Mouse (Mus musculus): ENCODE data around the gene Pced1b. TPM values are rescaled to one million over a fixed set of nuclear protein-coding genes. Genes with fewer than 3 reads are reported as not detected.

Pced1b gene
- total RNA-seq, 2 experiments from 2014 or later: 6.4 to 38.6 TPM

DNA sequence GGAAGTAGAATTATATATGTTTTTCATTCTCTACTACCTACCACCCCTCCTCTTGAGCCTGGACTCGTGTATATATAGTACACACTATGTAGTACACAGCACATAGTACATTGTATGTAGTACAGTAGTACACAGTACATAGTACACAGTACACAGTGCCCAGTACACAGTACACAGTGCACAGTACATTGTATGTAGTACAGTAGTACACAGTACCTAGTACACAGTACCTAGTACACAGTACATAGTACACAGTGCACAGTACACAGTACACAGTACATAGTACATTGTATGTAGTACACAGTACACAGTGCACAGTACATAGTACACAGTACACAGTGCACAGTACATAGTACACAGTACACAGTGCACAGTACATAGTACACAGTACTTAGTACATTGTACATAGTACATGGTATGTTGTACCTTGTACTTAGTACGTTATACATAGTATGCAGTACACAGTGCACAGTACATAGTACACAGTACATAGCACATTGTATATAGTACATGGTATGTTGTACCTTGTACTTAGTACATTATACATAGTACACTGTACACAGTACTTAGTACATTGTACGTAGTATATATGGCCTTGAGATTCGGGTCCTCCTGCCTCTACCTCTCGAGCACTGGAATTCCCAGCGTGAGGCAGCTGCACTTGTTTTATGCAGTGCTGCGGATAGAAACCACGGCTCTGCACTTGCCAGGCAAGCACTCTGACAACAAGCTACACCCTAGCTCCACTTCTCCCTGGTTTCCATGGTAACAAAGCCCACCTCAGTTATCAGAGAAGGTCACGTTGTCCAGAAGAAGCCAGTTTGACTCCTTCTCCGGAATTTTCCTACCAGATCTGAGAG, 35.0 kb downstream of the Pced1b start:
- ATAC-seq (replicated peaks; ENCODE audit: low FRiP score, low TSS enrichment, poor library complexity, severe bottlenecking): no peak

DNA sequence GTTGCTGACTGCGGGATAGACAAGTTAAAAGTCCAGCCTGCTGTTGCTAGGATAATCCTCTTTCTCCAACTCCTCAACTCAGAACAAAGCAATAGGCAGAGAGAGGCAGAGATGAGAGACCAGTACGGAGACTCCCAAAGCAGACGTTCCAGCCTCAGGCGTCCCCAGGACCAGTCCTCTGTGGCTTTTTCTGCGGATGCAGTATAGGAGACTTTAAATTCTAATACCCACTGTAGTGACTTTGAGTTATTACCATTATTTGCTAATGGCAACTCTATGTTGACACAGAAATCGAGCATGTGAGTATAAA, 35.6 kb downstream of the Pced1b start:
- no peak for ATAC-seq (replicated peaks; ENCODE audit: low FRiP score, low TSS enrichment, poor library complexity, severe bottlenecking)

DNA sequence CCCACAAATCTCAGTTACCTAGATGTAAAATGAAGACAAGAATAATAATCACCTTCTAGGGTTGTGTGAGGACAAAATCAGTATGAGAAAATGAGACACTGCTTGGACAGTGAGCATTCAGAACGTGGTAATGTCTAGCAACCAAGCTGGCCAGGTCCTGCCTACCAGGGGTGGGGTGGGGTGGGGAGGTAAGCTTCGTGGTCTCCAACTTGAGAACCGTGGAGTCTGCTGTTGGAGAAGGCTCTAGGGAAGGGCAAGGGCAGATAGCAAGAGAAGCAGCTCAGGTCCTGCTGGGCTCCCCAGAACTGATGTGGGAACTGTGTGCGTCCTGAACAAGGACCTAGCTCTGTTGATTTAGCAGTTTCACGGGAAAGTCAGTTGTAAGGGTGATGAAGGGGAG, 37.3 kb downstream of the Pced1b start:
- ATAC-seq (replicated peaks; ENCODE audit: low FRiP score, low TSS enrichment, poor library complexity, severe bottlenecking): no peak

DNA sequence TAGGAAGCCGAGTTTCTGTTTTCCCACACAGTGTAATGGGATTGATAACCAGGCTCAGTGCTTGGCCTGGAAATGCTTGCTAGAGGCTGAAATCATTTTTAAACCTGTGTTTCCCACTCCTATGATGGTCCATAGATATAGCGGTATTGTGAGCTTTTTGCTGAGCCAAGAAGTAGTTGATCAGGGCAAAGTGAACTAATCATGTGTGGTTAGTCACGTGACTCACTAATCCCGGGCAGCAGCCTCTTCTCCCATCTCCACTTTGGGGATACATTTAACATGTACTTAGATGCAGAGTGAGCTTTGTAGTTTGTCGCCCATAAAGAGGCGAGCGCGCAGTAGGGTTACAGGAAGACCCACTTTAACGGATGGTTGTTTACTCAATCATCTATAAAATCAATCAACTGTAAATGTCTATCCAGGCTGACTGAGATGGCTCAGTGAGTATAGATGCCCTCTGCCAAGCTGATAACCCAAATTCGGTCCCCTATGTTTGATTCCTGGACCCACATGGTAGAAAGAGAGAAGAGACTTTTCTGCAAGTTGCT, 38.8 kb downstream of the Pced1b start:
- no peak for ATAC-seq (replicated peaks; ENCODE audit: low FRiP score, low TSS enrichment, poor library complexity, severe bottlenecking)

DNA sequence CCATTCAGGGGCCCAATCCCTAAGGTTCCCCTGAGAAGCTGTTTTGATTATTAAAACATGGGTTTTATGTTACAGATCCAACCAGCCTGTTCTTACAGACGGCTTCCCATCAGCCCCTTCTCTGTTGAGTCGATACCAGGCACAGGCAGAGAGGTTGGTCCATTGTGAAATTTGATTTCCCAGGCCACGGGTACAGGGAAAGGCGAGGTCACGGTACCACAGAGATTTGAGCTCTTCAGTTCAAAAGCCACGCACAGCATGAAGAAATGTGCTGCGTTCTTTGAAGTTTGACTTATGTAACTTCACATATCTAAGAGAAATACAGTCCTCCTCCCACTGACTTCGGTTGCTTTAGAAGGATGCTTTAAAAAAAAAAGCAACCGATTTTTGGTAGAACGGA, 39.8 kb downstream of the Pced1b start:
- no peak for ATAC-seq (replicated peaks; ENCODE audit: low FRiP score, low TSS enrichment, poor library complexity, severe bottlenecking)

DNA sequence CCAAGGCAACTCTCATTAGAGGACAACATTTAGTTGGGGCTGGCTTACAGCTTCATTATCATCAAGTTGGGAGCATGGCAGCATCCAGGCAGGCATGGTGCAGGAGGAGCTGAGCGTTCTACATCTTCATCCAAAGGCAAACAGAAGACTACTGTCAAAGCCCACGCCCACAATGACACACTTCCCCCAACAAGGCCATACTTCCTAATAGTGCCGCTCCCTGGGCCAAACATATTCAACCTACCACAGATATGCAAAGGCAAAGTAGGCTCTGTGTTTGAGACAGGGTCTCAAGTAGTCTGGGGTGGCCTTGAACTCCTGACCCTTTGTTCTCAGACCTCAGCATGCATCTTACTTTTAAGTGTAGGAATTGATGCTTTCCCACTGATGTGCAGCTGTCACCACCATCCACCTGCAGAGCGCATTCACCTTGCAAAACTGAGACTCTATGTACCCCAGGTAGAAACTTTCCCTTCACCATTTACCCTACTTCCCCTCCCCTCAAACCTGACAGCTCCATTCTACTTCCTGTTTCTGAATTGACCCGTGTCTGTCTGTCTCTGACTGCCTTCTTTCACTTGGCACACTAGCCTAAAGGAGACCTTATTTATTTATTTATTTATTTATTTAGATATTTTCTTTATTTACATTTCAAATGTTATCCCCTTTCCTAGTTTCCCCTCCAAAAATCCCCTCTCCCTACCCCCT, 40.7 kb downstream of the Pced1b start:
- no peak for ATAC-seq (replicated peaks; ENCODE audit: low FRiP score, low TSS enrichment, poor library complexity, severe bottlenecking)

DNA sequence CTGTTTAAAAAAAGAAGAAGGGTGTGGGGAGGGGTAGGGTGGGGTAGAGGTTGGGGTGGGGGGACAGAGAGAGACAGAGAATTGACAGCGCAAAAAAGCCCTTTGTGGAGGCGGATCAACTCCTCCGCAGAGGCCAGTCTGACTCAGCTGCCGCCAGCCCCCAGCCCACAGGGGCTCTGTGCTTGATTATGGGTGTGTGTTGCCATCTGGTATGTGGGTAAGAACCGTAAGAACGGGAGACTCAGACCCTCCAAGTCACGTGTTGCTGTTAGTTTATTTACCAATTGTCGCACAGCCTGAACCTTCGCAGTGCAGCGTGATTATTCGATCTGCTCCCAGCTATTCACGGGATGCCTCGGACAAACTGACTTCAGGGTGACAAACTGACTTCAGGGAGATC, 41.8 kb downstream of the Pced1b start:
- no peak for ATAC-seq (replicated peaks; ENCODE audit: low FRiP score, low TSS enrichment, poor library complexity, severe bottlenecking)

DNA sequence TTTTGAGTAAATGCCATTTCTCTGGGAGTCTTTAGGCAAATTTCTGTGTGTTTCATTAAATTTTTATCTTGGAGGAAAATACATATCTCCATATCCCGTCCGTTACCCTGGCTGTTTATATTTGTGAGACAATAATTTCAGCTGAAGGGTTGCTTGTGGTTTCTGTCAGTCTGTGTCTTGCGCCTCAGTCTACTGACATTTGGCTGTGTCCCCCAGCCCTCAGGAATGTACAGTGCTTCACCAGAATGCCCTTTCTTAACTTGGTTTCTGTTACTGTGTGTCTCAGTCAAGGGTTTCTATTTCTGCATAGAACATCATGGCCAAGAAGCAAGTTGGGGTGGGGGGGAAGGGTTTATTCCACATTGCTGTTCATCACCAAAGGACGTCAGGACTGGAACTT, 42.3 kb downstream of the Pced1b start:
- ATAC-seq (replicated peaks; ENCODE audit: low FRiP score, low TSS enrichment, poor library complexity, severe bottlenecking): no peak

DNA sequence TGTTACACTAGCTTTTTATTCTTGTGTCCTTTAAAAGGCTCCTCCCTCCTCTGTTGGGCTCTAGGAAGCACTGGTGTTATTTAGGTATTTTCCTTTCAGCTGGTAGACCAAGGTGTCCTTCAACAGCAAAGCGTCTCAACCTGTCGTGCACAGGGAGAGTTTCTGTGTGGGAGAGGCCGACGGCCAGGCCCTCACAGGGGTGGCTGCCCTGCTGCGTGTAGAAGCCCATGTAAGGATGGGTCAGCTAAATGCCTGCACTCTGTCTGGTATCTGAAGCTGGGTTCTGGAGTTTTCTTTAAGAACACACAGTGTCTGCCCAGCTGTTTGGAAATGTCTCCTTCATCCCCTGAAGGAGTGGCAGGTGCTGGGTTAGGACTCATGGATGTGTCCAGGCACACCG, 43.4 kb downstream of the Pced1b start:
- no peak for ATAC-seq (replicated peaks; ENCODE audit: low FRiP score, low TSS enrichment, poor library complexity, severe bottlenecking)

DNA sequence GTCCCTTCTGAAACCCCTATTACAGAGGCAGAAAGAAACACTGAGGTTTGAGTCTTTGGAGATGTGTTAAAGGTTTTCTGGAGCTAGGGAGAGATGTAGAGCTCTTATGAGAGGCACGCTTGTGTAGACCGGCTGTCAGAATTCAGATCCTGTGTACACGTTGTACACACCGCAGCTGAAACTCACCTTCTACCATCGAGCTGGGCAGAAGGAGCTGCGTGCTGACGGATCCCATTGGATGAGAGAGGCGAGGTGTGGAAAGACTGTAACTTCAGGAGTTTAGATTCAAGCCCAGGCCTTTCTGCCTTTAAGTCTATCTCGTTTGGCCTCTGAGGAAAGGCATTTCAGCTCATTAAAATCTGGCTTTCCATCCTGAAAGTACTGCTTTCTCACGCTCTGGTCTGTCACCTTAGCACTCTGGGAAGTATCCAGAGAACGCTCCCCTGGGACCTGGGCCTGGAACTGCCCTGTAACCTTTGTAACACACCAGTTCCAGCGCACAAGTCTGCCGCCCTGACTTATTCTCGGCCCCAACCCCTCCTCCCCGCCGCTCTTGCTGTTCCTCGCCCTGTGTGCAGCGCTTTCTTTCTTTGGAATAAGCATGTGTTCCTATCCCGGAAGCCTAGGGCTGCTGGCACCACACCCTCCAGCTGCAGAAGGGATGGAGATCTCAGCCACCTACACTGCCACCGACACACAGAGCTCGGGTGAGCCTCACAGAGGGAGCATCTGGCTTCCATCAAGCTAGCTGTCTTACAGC, 44.6 kb downstream of the Pced1b start:
- ATAC-seq (replicated peaks; ENCODE audit: low FRiP score, low TSS enrichment, poor library complexity, severe bottlenecking): no peak

DNA sequence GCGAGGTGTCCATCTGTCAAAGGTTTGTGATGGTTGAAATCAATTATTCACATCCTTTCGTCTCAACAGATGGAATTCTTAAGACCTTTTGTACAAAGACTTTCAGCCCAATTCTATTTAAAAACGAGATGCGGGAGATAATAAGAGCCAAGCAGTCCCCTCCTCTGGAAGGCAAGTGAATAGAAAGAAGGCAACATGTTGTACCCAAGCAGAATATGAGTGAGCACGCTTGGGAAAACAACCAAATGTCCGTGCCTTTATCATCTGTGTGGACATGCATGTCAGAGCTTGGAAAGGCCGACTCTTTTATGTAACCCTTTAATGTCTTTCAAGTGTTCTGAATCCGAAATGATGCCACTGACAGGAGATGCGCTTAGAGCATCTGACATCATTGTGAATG, 61.0 kb downstream of the Pced1b start:
- ATAC-seq (replicated peaks; ENCODE audit: low FRiP score, low TSS enrichment, poor library complexity, severe bottlenecking): no peak

DNA sequence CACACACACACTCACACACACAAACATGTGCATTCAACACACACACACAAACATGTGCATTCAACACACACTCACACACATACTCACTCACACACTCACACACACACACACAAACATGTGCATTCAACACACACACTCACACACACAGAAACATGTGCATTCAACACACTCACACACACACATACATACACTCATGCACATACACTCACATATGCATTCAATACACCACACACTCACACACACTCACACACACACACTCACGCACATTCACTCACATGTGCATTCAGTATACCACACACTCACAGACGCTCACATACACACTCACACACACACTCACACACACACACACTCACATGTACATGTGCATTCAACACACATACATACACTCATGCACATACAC, 62.6 kb downstream of the Pced1b start:
- ATAC-seq (replicated peaks; ENCODE audit: low FRiP score, low TSS enrichment, poor library complexity, severe bottlenecking): no peak

DNA sequence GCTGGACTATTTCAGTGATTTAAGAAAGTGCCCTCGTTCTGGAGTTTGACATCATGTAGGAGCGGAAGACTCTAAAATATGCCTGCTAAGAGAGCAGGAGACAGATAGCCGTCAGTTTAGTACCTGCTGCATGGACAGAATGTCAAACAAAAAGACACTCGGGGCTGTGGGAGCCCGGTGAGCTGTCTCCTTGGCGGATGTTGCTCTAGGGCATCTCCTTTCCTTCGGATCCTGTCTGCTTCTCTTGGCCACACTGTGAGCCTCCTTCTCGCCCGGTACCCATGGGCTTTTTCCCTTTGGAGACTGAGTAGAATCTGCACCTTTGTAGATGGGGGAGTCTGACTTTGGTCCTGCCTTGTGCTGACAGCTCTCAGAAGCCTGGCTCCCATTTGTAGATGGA, 63.3 kb downstream of the Pced1b start:
- ATAC-seq (replicated peaks; ENCODE audit: low FRiP score, low TSS enrichment, poor library complexity, severe bottlenecking): no peak

DNA sequence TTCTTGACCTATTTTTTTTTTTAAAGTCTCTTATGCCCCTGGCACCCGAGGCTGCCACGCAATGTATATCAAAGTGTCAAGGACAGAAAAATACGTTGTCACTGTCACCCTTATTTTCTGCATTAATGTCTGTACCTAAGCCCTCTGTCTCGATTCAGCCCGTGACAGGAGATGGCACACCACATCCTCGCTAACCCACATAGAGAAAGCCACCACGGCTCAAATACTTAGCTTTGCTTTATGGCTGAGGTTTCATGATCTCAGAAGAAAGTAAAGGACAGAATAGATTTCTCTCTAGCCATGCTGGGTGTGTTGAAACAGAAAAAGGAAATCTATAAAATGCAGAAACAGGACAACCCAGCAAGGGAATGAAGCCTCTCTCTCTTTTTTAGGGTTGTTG, 64.3 kb downstream of the Pced1b start:
- no peak for ATAC-seq (replicated peaks; ENCODE audit: low FRiP score, low TSS enrichment, poor library complexity, severe bottlenecking)

DNA sequence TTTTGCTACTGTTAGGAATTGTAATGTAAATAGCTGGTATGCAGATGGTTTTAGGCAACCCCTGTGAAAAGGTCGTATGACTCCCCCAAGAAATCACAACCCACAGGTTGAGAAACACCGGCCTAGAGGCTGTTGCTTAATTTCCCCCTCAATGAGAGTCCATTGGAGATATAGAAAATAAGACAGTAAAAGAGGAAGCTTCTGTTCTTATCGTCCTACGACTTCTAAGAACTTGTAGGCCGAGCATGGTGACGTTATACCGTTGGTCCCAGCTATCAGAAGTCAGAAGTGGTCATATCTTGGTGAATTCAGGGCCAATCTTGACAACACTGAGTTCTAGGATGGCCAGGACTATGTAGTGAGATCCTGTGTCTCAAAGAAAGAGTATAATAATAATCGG, 65.0 kb downstream of the Pced1b start:
- ATAC-seq (replicated peaks; ENCODE audit: low FRiP score, low TSS enrichment, poor library complexity, severe bottlenecking): peak; percentile 60; the same call in 1 of the 2 replicates

DNA sequence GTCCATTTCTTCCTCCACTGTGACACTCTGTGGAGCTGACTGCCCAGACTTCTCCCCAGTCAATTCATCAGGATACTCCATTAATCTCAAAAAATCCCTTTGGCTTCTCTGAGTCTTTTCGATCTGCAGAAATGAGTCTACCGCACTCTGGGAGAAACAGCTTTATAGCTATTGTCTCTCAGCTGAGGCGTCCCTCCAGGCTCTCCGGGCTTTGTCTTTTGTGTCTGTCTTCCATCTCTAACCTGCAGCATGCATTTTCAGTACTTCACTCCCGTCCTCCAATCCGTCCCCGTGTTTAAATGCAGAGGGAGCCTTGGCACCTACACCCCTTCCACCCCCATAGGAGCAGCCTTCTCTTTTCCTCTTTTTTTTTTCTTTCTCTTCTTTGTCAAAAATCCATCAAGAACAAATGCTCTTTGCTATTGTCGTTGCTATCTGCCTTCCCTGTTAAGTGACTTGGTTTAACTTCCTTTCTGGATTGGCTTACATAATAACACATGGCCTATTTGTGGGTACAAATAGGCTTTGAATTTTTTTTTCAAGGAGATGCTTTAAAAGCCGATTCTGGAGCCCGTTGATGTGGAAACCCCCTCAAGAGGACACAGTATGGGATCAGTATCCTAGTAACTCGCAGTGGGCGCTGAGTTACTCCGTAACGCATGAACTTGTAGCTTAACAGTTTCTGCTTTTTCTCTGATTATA, 68.0 kb downstream of the Pced1b start:
- ATAC-seq (replicated peaks; ENCODE audit: low FRiP score, low TSS enrichment, poor library complexity, severe bottlenecking): no peak

DNA sequence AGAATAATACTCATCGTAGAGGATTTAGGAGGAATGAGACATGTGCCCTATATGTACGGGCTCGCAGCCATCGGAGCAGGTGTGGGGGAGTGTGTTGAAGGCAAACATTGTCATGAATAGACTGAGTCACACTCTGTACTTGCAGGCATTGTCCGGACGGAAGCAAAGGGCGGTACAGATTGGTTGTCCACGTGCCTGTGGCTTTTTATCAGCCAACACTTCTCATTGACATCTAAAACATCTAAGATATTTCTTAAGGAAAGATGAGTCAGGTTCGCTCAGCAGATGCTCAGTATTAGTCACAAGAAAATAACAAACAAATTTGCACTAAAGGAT, 68.5 kb downstream of the Pced1b start:
- no peak for ATAC-seq (replicated peaks; ENCODE audit: low FRiP score, low TSS enrichment, poor library complexity, severe bottlenecking)

DNA sequence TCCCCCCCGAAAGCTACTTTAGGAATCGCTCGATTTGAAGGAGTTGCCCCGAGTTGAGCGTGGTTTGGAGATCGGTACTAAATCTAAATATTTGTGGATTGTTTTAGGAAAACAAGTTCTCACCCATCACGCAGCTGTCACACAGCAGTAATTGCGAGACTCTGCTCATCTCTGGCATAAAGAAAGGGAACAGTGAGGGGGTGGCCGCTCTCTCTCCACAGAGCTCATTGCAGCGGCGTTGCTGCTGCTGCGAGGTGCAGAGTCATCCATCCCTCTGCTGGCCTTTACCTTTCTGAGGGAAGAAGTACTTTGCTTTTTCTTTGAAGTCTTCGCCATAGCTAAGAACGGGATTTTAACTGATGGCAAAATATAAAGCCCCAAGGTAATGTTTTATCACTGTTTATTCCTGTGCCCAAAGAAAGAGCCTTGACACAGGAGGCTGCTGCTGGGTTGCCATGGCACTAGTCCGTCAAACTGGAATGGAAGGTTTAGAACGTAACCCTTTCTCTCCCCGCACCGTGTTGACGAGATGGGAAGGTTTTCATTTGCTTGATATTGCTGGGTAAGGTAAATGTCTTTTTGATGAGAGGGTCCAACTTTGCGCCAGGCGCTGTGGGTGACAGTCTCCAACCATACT, 71.6 kb downstream of the Pced1b start:
- ATAC-seq (replicated peaks; ENCODE audit: low FRiP score, low TSS enrichment, poor library complexity, severe bottlenecking): no peak

DNA sequence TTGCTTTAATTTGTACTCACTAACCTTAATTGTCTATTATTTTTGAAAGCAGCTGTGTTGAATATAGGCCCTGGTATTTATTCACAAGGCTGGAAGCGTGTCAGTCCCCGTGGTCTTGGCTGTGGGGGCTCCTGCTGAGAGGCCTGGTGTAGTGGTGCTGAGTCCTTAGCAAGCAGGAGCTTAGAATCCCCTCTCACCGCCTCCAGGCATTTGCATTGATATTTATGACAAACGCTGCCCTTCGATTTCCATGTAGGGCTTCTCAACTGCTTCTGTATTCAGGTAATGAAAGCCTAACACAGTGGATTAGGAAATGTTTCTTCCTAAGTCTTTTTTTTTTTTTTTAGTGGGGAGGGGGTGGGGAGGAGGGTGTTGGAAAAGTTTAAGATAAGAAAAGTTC, 75.9 kb downstream of the Pced1b start:
- no peak for ATAC-seq (replicated peaks; ENCODE audit: low FRiP score, low TSS enrichment, poor library complexity, severe bottlenecking)

Data from megakaryocyte-erythroid progenitor cell, adult 5-6 weeks (primary cell).